Mouse (Mus musculus) mouse trophoblast stem cell (cell line): ENCODE results near the gene Tmsb4x.

ENCODE experiments used
- in situ Hi-C, 2 experiments: fragments of 300-500 bp; cut with MseI, MboI; formaldehyde crosslinking; loops; 2 replicates in 1 of 2; 3 replicates in 1 of 2; pipeline ENCODE4 v1.15.1; 2025

Gene Tmsb4x

DNA sequence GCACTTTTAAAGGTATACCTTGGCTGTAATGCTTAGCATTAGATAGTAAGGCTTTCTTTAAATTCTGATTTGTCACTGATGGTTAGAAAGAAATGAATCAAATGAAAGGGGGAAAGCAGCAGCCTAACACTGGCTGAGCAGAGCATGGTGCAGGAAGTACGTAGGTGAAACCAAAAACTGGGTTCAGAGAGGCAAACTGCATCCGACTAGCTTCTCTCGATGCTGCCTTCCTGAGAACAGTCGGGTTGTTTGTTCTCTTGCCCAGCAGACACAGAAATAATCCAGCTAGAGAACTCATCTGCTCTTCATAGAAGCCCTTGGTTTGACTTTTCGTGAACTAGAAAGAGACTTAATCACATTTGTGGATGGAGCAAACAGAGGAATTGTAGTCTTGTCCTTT, 26.7 kb downstream of the Tmsb4x start:
- in situ Hi-C loops = no loop called here

DNA sequence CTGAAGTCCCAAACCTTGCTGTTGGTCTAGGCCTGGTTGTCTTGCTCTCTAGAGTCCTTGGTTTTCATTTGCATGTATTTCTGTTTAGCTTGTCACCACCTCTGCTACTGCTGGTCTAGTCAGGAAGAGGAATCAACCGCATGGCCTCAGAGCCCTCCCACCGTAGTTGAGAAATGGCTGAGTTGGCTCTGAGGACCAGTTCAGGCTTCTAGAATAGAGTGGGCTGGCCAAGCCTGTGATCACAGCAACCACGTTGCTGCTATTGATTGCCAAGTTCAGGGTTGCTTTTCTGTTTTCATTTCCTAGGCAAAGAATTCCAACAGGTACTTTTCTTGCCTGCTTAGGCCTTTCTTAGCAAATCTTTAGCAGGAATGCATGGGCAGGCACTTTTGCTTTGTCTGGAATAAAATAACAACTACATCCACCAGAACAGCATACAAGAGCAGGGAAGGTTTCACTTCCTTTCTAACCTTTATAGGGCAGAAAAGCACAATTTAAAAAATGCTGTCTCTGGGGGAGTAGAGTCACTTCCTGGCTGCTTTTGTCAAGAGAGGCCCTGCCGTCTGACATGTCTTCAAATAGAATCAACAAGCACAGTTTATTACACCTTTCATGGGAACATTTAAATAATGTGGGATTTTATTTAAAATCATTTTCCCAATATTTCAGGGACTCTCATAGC, 29.0 kb downstream of the Tmsb4x start:
- in situ Hi-C loops = no loop called here

DNA sequence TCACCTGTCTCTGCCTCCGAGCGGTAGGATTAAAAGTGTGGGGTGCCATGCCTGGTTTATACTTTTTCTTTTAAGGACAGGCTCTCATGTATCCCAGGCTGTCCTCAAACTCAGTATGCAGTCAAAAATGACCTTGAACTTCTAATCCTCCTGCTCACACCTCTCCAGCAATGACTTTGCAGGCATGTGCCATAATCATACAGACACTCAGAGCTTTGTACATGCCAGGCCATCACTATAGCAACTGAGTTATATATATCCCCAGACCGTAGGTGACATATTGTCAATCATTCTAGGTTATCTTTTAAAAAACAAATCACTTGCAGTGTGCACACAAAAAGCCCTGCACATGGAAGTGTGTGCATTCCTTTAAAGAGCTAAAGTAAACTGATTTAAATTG, 29.6 kb downstream of the Tmsb4x start:
- in situ Hi-C loops = no loop called here

DNA sequence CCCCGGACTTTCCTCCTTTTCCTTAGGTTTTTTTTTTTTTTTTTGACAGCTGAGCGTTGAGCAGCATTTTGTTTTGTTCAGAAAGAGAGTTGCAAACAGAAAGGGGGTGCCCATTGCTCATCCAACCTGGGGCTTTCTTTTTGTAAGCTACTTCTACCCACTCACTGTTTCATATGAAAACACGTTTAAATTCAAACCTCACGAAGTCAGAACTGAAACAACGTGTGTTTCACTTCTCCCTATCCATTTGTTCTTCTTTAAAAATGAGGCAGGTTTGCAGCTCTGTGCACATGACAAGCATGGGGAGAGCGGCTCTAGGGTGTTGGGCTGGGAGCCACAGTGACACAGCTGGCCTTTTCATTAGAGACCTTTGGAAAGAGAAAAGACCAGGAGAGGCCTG, 33.8 kb downstream of the Tmsb4x start:
- in situ Hi-C loops = no loop called here

DNA sequence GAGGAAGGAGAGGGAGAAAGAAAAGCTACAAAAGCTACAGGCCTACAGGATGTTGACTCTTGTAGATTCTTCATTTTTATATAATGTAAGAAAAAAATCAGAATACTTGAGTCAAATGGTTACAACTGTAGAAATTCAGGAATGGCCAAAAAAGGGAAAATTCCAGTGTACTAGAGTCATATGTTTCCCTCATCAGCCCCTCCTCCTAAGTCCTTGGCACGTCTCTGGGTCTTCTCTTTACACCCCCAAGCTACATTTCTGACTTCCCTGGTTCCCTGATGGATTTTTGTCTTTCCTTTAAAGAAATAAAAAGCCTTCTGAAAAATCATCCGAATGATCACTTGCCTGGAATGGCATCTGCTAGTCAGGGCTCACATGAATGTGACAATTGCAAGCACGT, 34.8 kb downstream of the Tmsb4x start:
- in situ Hi-C loops = no loop called here

DNA sequence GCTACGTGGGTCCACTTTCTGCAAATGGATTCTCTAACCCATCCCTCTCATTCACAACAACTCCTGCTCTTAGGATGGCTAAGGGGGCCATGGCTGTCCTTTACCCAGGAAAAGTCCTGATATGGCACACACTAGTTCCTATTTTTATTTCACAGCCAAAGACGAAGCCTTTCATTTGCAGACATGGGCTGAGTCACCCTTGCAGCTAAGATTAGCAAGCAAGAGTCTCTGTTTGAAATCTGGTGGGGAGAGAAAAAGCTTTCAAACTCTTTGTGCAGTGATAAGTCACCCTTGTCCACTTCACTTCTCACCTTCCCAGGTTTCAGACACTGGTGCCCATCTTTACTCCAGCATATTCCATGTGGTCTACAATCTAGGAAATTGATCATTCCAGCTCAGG, 36.9 kb downstream of the Tmsb4x start:
- in situ Hi-C loops = no loop called here

DNA sequence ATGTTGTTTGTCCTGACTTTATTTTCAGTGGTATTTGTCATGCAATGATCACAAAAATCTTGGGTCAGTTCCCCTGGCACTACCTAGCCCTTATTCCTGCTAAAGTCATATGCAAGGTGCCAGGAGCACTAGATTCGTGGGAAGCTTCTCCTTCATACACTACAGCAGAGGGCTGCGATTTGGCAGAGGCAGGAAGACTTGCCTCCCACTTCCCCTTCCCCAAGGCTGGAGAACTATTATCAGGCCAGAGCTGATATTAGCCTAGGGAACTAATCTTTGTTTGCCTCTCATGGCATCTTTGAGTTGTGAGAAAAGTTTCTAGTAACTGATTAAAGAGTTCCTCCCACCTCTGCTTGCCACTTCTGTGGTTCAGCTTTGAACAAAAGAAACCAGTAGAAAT, 37.8 kb downstream of the Tmsb4x start:
- in situ Hi-C loops = no loop called here

DNA sequence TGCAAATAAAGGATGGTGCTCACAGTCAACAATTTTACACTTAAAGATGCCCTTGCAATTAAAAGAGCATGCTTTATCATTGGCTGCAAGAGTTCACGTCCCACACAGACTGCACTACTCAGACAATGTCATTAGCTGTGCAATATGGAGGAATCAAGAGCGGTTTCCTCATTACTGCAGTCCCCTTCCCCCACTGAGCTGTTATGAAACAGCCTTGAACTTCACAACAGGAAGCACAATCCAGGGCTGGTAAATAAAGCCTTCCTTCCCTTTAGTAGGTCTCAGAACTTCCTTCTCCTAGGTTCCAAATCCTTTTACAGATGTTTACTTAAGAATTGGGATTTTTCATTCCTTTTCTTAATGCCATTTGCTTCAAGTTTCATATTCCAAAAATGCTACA, 41.8 kb downstream of the Tmsb4x start:
- in situ Hi-C loops = no loop called here

DNA sequence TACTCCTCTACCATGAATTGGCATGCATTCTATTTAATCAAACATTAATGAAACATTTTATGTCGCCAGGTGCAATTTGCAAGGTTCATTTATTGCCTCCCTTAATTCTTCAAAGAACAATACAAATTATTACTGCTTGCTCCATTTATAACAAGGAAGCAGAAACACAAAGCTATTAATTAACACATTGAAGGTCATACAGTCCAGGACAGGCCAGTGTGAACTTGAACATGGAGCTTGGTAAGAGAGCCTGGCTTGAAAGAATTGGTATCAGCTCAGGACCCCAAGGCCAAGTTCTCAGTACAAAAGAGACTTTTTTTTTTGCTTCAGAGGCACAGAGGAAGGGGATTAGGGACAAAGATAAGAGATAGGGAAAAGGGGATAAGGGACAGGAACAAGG, 43.1 kb downstream of the Tmsb4x start:
- in situ Hi-C loops = no loop called here

DNA sequence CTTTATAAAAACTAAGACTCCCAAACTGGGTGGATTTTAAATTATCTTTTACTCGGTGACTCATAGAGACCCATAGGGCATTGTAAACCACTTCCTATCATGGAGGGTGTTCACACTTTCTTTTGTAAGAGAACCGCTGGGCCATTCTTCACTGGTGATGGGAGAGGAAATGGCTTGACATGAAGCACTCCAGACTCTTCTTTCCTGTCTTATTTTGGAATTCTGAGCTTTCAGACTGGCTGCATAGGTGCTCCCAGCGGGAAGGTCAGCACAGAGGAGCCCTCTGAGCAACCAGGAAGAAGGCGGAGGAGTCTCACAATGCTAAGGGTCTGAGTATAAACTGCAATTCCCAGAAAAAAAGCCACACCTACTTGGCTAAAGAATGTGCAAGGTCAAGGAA, 51.4 kb downstream of the Tmsb4x start:
- in situ Hi-C loops = no loop called here
